Mouse (Mus musculus) G1E-ER4 (cell line): ENCODE data around the gene Adprhl1. TPM values are rescaled to one million over a fixed set of nuclear protein-coding genes. Genes with fewer than 3 reads are reported as not detected.

Experiments
- GATA1 ChIP-seq: IDR thresholded peaks from one replicate; pipeline ENCODE4 v1.8.0; 2012; ENCODE audit warnings: low read length, inconsistent platforms
- polyA plus RNA-seq: library from polyadenylated mRNA; stranded (reverse); fragments of >175 nt; gene quantifications from 2 replicates; pipeline ENCODE4 v1.2.3, GENCODE M21; 2012

Gene Adprhl1
- polyA plus RNA-seq, 1 experiment = 0.03 TPM

DNA sequence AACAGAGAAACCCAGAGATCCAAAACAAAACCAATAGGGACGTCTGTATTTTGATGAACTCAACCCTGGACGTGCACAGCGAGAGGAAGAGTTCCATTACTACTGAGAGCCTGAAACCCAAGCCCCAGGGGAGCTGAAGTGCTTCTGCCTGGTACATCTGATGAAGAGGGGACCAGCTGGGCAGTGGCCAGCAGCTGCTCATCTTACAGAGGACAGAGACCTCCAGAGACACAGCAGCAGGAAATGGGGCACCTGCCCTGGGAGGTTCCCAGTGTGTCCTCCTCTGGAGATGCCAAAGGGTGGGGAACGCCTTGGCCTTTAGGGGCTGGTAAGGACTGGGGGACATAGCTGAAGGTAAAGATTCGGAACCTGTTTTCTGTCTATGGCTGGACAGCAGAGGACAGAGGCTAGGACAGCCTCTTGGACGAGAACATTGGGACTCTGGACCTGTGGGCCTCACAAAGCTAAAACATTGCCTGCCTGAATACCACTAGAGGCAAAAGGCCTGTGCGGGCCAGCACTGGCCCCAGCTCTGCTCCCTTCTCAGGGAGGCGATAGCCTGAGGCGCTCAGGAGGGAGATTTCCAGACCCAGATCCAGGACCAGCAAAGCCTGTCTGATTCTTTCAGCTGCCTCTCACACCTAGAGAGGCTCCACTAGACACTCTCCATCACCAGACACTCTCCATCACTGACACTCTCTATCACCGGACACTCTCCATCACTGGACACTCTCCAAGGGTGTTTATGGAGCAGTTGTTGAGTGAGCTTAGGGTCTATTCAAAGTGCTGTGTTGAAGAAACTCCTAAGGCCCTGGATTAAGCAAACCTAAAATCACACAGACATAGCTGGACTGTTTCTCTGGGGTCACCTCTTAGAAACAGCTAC is 10.7 kb downstream of the Adprhl1 start:
- TF ChIP-seq GATA1 = no peak

DNA sequence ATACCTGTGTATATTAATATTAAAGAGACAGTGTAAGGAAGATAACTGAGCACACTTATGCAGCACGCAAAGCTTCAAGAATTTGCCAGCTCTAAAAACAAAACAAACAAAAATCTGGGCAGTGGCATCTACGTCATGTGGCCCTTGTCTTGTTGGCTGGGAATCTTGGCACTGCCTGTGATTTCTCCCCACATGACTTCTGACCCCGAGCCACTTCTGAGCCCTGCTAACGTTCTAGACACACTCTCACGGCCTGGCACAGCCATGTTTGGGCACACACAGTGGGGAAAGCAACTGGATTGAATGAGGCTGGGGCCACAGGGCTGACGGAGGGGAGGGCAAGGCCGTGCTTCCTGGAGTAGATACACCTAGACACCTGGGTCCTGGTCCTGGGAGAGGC is 13.3 kb downstream of the Adprhl1 start:
- no peak for TF ChIP-seq GATA1

GRCm38 (mm10) chr8:13240055-13240454 is 13.9 kb downstream of the Adprhl1 start:
- no peak for TF ChIP-seq GATA1

- TF ChIP-seq GATA1 = no peak
Observed at GRCm38 (mm10) chr8:13234803-13235202, 19.2 kb downstream of the Adprhl1 start.

- TF ChIP-seq GATA1 = no peak
Observed at GRCm38 (mm10) chr8:13230471-13230870, 23.5 kb downstream of the Adprhl1 start.

DNA sequence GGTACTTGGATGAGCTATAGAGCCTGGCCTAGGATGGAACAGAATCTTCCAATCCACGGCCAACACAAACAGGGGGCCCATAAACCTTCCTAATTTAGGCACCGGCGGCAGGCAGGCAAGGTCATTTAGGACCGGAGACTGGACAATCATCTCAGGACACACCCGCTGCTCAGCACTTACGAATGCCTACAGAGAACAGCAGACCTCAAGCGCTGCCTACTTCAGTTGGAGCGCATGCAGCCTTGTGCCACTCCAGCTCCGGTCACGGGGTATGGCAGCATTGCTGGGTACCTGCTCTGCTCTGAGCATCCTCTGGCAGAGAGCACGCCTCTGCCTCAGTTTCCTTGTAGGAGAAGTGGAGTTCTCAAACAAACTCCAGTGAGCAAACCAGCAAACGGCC is 24.2 kb downstream of the Adprhl1 start:
- TF ChIP-seq GATA1 = no peak

- no peak for TF ChIP-seq GATA1
Observed at GRCm38 (mm10) chr8:13228923-13229610, 24.9 kb downstream of the Adprhl1 start.

DNA sequence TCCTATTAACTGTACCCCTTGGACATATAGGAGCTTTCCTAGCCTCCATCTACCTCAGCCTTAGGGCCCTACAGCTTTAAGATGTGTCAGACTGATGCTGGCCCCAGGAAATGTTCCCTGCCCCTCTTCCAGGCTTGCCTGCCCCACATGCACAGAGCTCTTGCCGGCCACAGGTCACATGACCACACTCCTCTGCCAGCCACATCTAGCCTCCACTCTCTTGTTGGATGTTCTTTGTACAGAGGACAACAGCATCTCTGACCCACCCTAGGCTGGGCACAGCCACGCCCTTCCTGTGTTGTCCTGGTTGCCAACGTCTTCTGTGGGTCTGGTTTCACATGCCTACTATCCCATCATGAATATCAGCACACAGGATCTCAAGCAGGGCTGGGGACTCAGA is 26.8 kb downstream of the Adprhl1 start:
- TF ChIP-seq GATA1 = no peak

- no peak for TF ChIP-seq GATA1
Observed at GRCm38 (mm10) chr8:13226288-13226687, 27.7 kb downstream of the Adprhl1 start.

GRCm38 (mm10) chr8:13224426-13224825 is 29.5 kb downstream of the Adprhl1 start:
- TF ChIP-seq GATA1 = no peak

DNA sequence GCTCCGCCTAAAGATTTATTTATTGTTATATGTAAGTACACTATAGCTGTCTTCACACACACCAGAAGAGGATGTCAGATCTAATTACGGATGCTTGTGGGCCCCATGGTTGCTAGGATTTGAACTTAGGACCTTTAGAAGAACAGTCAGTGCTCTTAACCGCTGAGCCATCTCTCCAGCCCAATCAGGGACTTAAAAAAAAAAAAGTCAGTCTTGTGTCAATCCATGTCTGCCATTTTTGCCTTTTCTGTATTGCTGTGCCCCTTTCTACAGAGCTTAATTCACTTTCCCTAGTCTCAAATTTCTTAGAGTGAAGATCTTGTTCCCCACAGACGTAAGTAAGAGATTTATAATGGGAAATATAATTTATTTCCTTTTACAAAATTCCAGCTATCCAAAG is 35.5 kb downstream of the Adprhl1 start:
- TF ChIP-seq GATA1 = no peak

- TF ChIP-seq GATA1 = no peak
Observed at GRCm38 (mm10) chr8:13217986-13218385, 36.0 kb downstream of the Adprhl1 start.

- TF ChIP-seq GATA1 = no peak
Observed at GRCm38 (mm10) chr8:13217093-13217492, 36.9 kb downstream of the Adprhl1 start.

DNA sequence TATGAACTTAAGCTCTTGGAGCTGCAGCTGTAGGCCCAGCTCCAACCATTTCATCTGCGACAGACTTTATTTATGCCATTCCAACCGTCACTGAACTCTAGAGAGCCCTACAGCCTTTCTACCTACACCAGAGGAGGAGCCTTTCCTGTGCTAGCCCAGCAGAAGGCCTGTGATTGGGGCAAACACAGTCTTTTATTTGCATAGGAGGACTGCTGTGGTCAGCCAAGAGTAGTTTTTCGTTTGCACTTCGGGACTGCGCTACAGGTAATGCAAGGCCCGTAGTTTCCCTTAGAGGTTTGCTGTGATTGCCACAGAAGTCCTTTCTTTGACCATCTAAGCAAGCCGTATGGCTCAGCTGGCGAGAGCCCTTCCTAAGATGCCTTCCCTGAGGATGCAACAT is 37.6 kb downstream of the Adprhl1 start:
- no peak for TF ChIP-seq GATA1

DNA sequence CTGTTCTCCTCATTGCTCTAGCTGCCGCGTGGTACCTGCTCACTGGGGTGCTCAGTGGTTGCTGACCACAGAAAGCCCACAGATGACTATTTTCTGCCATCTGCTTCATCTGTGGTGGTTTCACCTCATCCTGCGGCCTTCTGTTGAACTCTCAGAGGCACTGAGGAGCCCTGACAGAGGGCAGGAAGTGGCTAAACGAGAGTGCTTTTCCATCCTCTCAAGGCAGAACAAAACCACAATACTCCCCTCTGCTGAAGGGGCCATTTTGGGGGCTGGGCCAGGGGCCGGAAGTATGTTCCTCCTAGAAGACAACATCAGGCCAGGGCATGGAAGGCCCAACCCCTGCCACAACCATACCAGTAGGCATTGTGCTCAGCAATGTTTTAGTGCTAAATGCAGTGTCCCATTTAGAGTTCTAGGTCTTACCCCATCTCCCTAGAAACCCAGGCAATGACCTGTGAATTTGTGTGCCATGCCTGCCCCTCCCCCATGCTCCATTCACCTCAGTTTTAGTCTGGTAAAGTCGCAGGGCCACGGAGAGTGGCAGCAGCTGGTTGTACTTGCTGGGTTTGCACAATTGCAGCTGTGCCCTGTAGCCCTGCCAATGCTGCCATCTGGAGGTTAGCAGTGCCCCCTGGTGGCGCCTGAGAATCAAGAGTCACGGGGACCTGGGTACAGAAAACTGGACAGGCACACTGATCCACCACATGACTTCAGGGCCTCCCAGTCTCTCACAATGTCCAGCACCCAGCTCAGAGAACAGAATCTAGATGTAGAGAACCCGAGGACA is 40.3 kb downstream of the Adprhl1 start:
- TF ChIP-seq GATA1 = no peak

DNA sequence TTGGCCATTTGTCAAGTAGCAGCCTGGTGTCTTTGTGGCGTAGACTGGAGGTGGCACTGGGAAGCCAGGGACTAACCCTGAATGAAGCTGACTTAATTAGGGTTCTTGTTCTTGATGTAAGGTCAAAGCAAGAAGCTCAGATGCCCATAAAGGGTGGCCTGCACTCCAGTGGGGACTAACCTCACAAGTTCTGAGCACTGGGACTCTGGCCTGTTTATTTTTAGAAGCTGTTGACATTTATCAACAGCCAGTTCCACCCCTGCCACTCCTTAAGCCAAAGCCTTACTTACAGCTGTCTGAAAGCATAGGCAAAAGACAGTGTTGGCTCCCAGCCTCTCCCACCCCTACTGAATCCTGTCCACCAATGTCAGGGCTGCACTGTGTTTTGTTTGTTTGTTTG is 44.2 kb downstream of the Adprhl1 start:
- TF ChIP-seq GATA1 = no peak
